ENCODE assay signal across 23 mouse cellular contexts in genomic region chr17:50089725-50090124, GRCm38 (mm10).
A peak's percentile ranks its signal among the peaks of the same experiment; 100 is the strongest.
DNase-seq lines count a peak whose midpoint lies in the region; ATAC-seq and TF ChIP-seq lines count a peak whose summit lies in the region.
"Had no signal": no experiment of that assay in that cellular context is flagged by ENCODE, and none has a peak within 500 bp of the region (broad histone marks: within the 10 kb centered on the region; RNA-seq: fewer than 3 reads in every experiment).

No protein-coding gene starts in this region.

- dilution Hi-C loops in CH12.LX (cut with MboI; ENCODE audit: extremely low pct_ligation_motif_present, extremely low pct_unique_long_range_greater_than_20kb, low sequenced_read_pairs), result no loop called here

- H3K36me3 ChIP-seq in midbrain, embryonic 10.5 days, result no peaks in the 10 kb centered on the region
- no peaks in the 10 kb centered on the region for H3K36me3 ChIP-seq in midbrain, embryonic 15.5 days (replicated peaks)
- no peaks in the 10 kb centered on the region for H3K36me3 ChIP-seq in midbrain, embryonic 11.5 days (ENCODE audit: control insufficient read depth, insufficient read depth, low read length)
- no peaks in the 10 kb centered on the region for H3K36me3 ChIP-seq in midbrain, embryonic 14.5 days (ENCODE audit: control insufficient read depth, insufficient read depth, low read length)
- peaks cover 70 to 97% of the 10 kb centered on the region in 2 experiments for H3K36me3 ChIP-seq in CH12.LX (replicated peaks in 1 of 2; ENCODE audit: control insufficient read depth in 1 of 2, insufficient read depth in 1 of 2, low read length in 1 of 2)
- H3K36me3 ChIP-seq in forebrain, embryonic 13.5 days (ENCODE audit: poor library complexity, severe bottlenecking), result no peaks in the 10 kb centered on the region
- H3K36me3 ChIP-seq: G1E had no signal

- no peak for DNase-seq in midbrain, embryonic 10.5 days (ENCODE audit: low spot score)
- DNase-seq in midbrain, embryonic 11.5 days (ENCODE audit: low spot score, missing footprints), result peak; percentile 68
- DNase-seq in midbrain, embryonic 14.5 days, result no peak
- DNase-seq in A20 (ENCODE audit: low read depth, low spot score), result peak; percentile 42
- DNase-seq in CH12.LX (ENCODE audit: extremely low read depth), result no peak
- DNase-seq in cerebellum, adult 11 months, result no peak
- DNase-seq: adrenal gland, adult 2 months; adrenal gland, adult 8-10 months; adrenal gland, postnatal 10 days; adrenal gland, postnatal 14 days; adrenal gland, postnatal 25 days; adrenal gland, postnatal 36 days; B cell, adult 2 months; cerebellum, adult 11-12 months; cerebellum, adult 18-20 months; cerebellum, adult 2 months; cerebellum, adult 8-10 months had no signal

- TF ChIP-seq EP300 in CH12.LX (IDR thresholded peaks at IDR 0.05; ENCODE audit: low read length), result no peak

- TF ChIP-seq CTCF in CH12.LX (conservative IDR thresholded peaks at IDR 0.05 in 1 of 2, IDR thresholded peaks at IDR 0.05 in 1 of 2; ENCODE audit: low read depth in 2 of 2, low read length in 2 of 2), result no peak

- no peak overlapping the region for H3K9ac ChIP-seq in midbrain, embryonic 15.5 days
- H3K9ac ChIP-seq in midbrain, embryonic 11.5 days (ENCODE audit: low read length), result no peak overlapping the region
- no peak overlapping the region for H3K9ac ChIP-seq in midbrain, embryonic 14.5 days (replicated peaks; ENCODE audit: low read length)
- H3K9ac ChIP-seq in CH12.LX (ENCODE audit: insufficient read depth, low read depth), result no peak overlapping the region
- no peak overlapping the region for H3K9ac ChIP-seq in forebrain, embryonic 13.5 days

- no peaks in the 10 kb centered on the region for H3K9me3 ChIP-seq in midbrain, embryonic 10.5 days (replicated peaks)
- H3K9me3 ChIP-seq in midbrain, embryonic 15.5 days, result no peaks in the 10 kb centered on the region
- no peaks in the 10 kb centered on the region for H3K9me3 ChIP-seq in midbrain, embryonic 11.5 days (ENCODE audit: control insufficient read depth, low read length)
- H3K9me3 ChIP-seq in midbrain, embryonic 14.5 days (ENCODE audit: control insufficient read depth, low read length), result no peaks in the 10 kb centered on the region
- no peaks in the 10 kb centered on the region for H3K9me3 ChIP-seq in CH12.LX (replicated peaks; ENCODE audit: low read length)
- H3K9me3 ChIP-seq in forebrain, embryonic 13.5 days (replicated peaks), result no peaks in the 10 kb centered on the region

- no peak for TF ChIP-seq POLR2A in CH12.LX (IDR thresholded peaks at IDR 0.05; ENCODE audit: low read depth, low read length)

- no peak for TF ChIP-seq RAD21 in CH12.LX (IDR thresholded peaks at IDR 0.05; ENCODE audit: low read depth, low read length)

- H3K4me1 ChIP-seq in midbrain, embryonic 10.5 days, result no peaks in the 10 kb centered on the region
- no peaks in the 10 kb centered on the region for H3K4me1 ChIP-seq in midbrain, embryonic 15.5 days
- H3K4me1 ChIP-seq in midbrain, embryonic 11.5 days (ENCODE audit: control insufficient read depth, insufficient read depth, low read length), result no peaks in the 10 kb centered on the region
- no peaks in the 10 kb centered on the region for H3K4me1 ChIP-seq in midbrain, embryonic 14.5 days (ENCODE audit: control insufficient read depth, insufficient read depth, low read length)
- peaks cover 30 to 95% of the 10 kb centered on the region in 2 experiments for H3K4me1 ChIP-seq in CH12.LX (ENCODE audit: control insufficient read depth in 1 of 2, insufficient read depth in 2 of 2)
- no peaks in the 10 kb centered on the region for H3K4me1 ChIP-seq in forebrain, embryonic 13.5 days

- peaks cover 86% of the 10 kb centered on the region for H3K79me2 ChIP-seq in CH12.LX (replicated peaks; ENCODE audit: control insufficient read depth, extremely low read depth, insufficient read depth, poor library complexity, severe bottlenecking)

- H3K27me3 ChIP-seq in midbrain, embryonic 10.5 days (ENCODE audit: low read depth, poor library complexity, severe bottlenecking), result no peaks in the 10 kb centered on the region
- H3K27me3 ChIP-seq in midbrain, embryonic 15.5 days (replicated peaks), result no peaks in the 10 kb centered on the region
- no peaks in the 10 kb centered on the region for H3K27me3 ChIP-seq in midbrain, embryonic 11.5 days (ENCODE audit: control insufficient read depth, insufficient read depth, low read length)
- H3K27me3 ChIP-seq in midbrain, embryonic 14.5 days (ENCODE audit: control insufficient read depth, insufficient read depth, low read length), result no peaks in the 10 kb centered on the region
- no peaks in the 10 kb centered on the region for H3K27me3 ChIP-seq in CH12.LX (replicated peaks)
- H3K27me3 ChIP-seq in forebrain, embryonic 13.5 days, result no peaks in the 10 kb centered on the region
- H3K27me3 ChIP-seq: Patski had no signal

- in situ Hi-C loops in CH12.LX (cut with MboI; ENCODE audit: low pct_ligation_motif_present, low pct_unique_long_range_greater_than_20kb, low sequenced_read_pairs), result loop anchor here (10.0 kb wide), 1 partner anchor 95 kb away; no protein-coding TSS in a partner anchor

- H3K4me3 ChIP-seq in midbrain, embryonic 10.5 days, result no peak overlapping the region
- H3K4me3 ChIP-seq in midbrain, embryonic 15.5 days, result no peak overlapping the region
- H3K4me3 ChIP-seq in midbrain, embryonic 11.5 days (ENCODE audit: low read depth, low read length), result no peak overlapping the region
- H3K4me3 ChIP-seq in midbrain, embryonic 14.5 days (replicated peaks; ENCODE audit: low read depth, low read length), result no peak overlapping the region
- H3K4me3 ChIP-seq in CH12.LX (replicated peaks in 1 of 3; ENCODE audit: low read depth in 2 of 3, low read length in 2 of 3, poor library complexity in 1 of 3), result no peak overlapping the region
- no peak overlapping the region for H3K4me3 ChIP-seq in forebrain, embryonic 13.5 days

- no peak for ATAC-seq in midbrain, embryonic 15.5 days (replicated peaks)
- ATAC-seq in midbrain, embryonic 11.5 days (ENCODE audit: low FRiP score), result no peak
- ATAC-seq in midbrain, embryonic 14.5 days (ENCODE audit: low FRiP score, low TSS enrichment), result no peak
- ATAC-seq in forebrain, embryonic 13.5 days, result no peak
- ATAC-seq: activated CD4-positive, CD25-positive, alpha-beta regulatory T cell, adult 4 months; CD4-positive, CD25-positive, alpha-beta regulatory T cell, adult 4 months; Patski had no signal

- H3K4me2 ChIP-seq in midbrain, embryonic 15.5 days, result no peak overlapping the region
- no peak overlapping the region for H3K4me2 ChIP-seq in midbrain, embryonic 11.5 days
- no peak overlapping the region for H3K4me2 ChIP-seq in midbrain, embryonic 14.5 days (ENCODE audit: low read length)
- no peak overlapping the region for H3K4me2 ChIP-seq in CH12.LX (ENCODE audit: insufficient read depth, low read depth, poor library complexity, severe bottlenecking)
- H3K4me2 ChIP-seq in forebrain, embryonic 13.5 days, result no peak overlapping the region

- 88% methylated on average over 8 of the region's 8 CpGs for WGBS in midbrain, embryonic 10.5 days
- 85% methylated on average over 8 of the region's 8 CpGs for WGBS in midbrain, embryonic 15.5 days
- 87% methylated on average over 8 of the region's 8 CpGs for WGBS in midbrain, embryonic 11.5 days
- 82% methylated on average over 8 of the region's 8 CpGs for WGBS in midbrain, embryonic 14.5 days
- WGBS in forebrain, embryonic 13.5 days, result 88% methylated on average over 8 of the region's 8 CpGs

- H3K27ac ChIP-seq in midbrain, embryonic 10.5 days (replicated peaks), result 0 out of 2 replicates have a peak overlapping the region, but pooled peaks have one; percentile 23
- no peak overlapping the region for H3K27ac ChIP-seq in midbrain, embryonic 15.5 days
- no peak overlapping the region for H3K27ac ChIP-seq in midbrain, embryonic 11.5 days (ENCODE audit: low read depth, low read length)
- H3K27ac ChIP-seq in midbrain, embryonic 14.5 days (replicated peaks; ENCODE audit: low read depth, low read length), result no peak overlapping the region
- peak overlapping the region; percentile 14; the same call in 1 of the 2 replicates for H3K27ac ChIP-seq in CH12.LX (ENCODE audit: insufficient read depth, low read depth)
- H3K27ac ChIP-seq in forebrain, embryonic 13.5 days, result no peak overlapping the region

TF ChIP-seq in CH12.LX, 34 proteins besides CTCF, POLR2A, EP300 and RAD21:
- TF ChIP-seq JUND (conservative IDR thresholded peaks at IDR 0.05; ENCODE audit: low read depth, low read length) (no peak), NELFE (IDR thresholded peaks at IDR 0.05; ENCODE audit: low read depth, low read length) (no peak), MAFK (IDR thresholded peaks at IDR 0.05; ENCODE audit: insufficient replicate concordance, low read length) (peak; percentile 55; the same call in 1 of the 2 replicates)

Comparison
In these comparisons a context has a peak if more than half of its experiments do, and no peak if none do; other contexts are left out.
1. DNase-seq: peak in midbrain, embryonic 11.5 days (single experiment) and A20 (single experiment); none in midbrain, embryonic 10.5 days (single experiment), midbrain, embryonic 14.5 days (single experiment), CH12.LX (single experiment) and cerebellum, adult 11 months (single experiment).
2. H3K27ac ChIP-seq: peak in midbrain, embryonic 10.5 days (single experiment) and CH12.LX (single experiment); none in midbrain, embryonic 15.5 days (single experiment), midbrain, embryonic 11.5 days (single experiment), midbrain, embryonic 14.5 days (single experiment) and forebrain, embryonic 13.5 days (single experiment).